Mouse (Mus musculus) forebrain, postnatal 0 days (tissue): ENCODE data around the gene Jaml. TPM values are rescaled to one million over a fixed set of nuclear protein-coding genes. Genes with fewer than 3 reads are reported as not detected.
"Not testable (repeated sequence)": the region's sequence is repeated elsewhere in the genome, so short reads cannot be mapped to it uniquely, and the experiment has no call there.

ENCODE experiments used
- ATAC-seq: fragments of 200-750 bp; cut with Nextera tagmentation; 2 replicates; pipeline ENCODE4 v1.8.0; 2017; ENCODE audit warnings: mild to moderate bottlenecking, moderate library complexity
- DNase-seq: peaks from one replicate; pipeline ENCODE4 v3.0.0-alpha.2; 2015
- H3K27ac ChIP-seq: fragments of 300-500 bp; sonication (generic); 2 replicates; pipeline ENCODE4 v1.5.1; 2014; ENCODE audit warnings: low read depth, mild to moderate bottlenecking, antibody characterized with exemption, low read length, moderate library complexity, mixed read lengths
- H3K27me3 ChIP-seq: fragments of 300-500 bp; sonication (generic); 2 replicates; pipeline ENCODE4 v1.6.1; 2014; ENCODE audit warnings: mild to moderate bottlenecking, low read length, mixed read lengths; ENCODE audit not compliant: insufficient read depth
- H3K36me3 ChIP-seq: fragments of 300-500 bp; sonication (generic); 2 replicates; pipeline ENCODE4 v1.6.1; 2014; ENCODE audit warnings: mild to moderate bottlenecking, moderate library complexity; ENCODE audit not compliant: insufficient read depth
- H3K4me1 ChIP-seq: fragments of 300-500 bp; sonication (generic); 2 replicates; pipeline ENCODE4 v1.6.1; 2014; ENCODE audit warnings: antibody characterized with exemption; ENCODE audit not compliant: insufficient read depth
- H3K4me2 ChIP-seq: fragments of 300-500 bp; sonication (generic); 2 replicates; pipeline ENCODE4 v1.6.1; 2014; ENCODE audit warnings: low read depth, mild to moderate bottlenecking, moderate library complexity
- H3K4me3 ChIP-seq: fragments of 300-500 bp; sonication (generic); 2 replicates; pipeline ENCODE4 v1.5.1; 2014; ENCODE audit warnings: low read depth, low read length, mixed read lengths
- H3K9ac ChIP-seq: fragments of 300-500 bp; sonication (generic); 2 replicates; pipeline ENCODE4 v1.6.1; 2014; ENCODE audit warnings: mild to moderate bottlenecking
- H3K9me3 ChIP-seq: fragments of 300-500 bp; sonication (generic); 2 replicates; pipeline ENCODE4 v1.6.1; 2016; ENCODE audit warnings: low read length
- CTCF ChIP-seq: sonication (generic); IDR thresholded peaks from 2 replicates; pipeline ENCODE4 v1.5.1; 2016; ENCODE audit warnings: antibody characterized with exemption, control low read depth, low read depth
- WGBS: fragments of 180-500 bp; shearing (Covaris S2); extraction: QIAGEN DNeasy Blood & Tissue Kit; methylation state at CpG from one replicate; pipeline ENCODE4 v1.1.7; 2014; 5-methylcytosine and 5-hydroxymethylcytosine counted together
- polyA plus RNA-seq: library from polyadenylated mRNA; unstranded; fragments of >200 nt; fragmentation: Nextera tagmentation; extraction: Ambion mirVana; gene quantifications from 2 replicates; pipeline ENCODE4 v1.2.1, GENCODE M21; 2015
- total RNA-seq: library from RNA; depleted of rRNA; stranded (reverse); fragments of >200 nt; gene quantifications from 2 replicates; pipeline ENCODE4 v1.2.3, GENCODE M21; 2014; rRNA removed

Jaml gene
- total RNA-seq (0.23 TPM in 1 of 2 replicates, not detected in the other), polyA plus RNA-seq (0.16 and 0.19 TPM in 2 replicates)

GRCm38 (mm10) chr9:45079011-45079410 is at the start of gene Jaml:
Jaml (plus strand) TSS chr9:45079183.
- DNase-seq (no peak), ATAC-seq (no peak)
- H3K4me2 ChIP-seq, result no peak within 1 kb of the TSS
- no peaks in the 10 kb centered on the region for H3K36me3 ChIP-seq
- H3K27ac ChIP-seq, result no peak within 1 kb of the TSS
- H3K4me1 ChIP-seq, result no peaks in the 10 kb centered on the region
- 86% methylated on average over 5 of the region's 5 CpGs for WGBS
- H3K9me3 ChIP-seq, result no peaks in the 10 kb centered on the region
- no peak for TF ChIP-seq CTCF
- H3K4me3 ChIP-seq, result no peak within 1 kb of the TSS
- H3K9ac ChIP-seq, result no peak within 1 kb of the TSS
- no peaks in the 10 kb centered on the region for H3K27me3 ChIP-seq

- H3K4me3 ChIP-seq, result no peak overlapping the region
These were observed 48.6 kb upstream of the Jaml start for GRCm38 (mm10) chr9:45030341-45030740.

GRCm38 (mm10) chr9:45032261-45032660 is 46.7 kb upstream of the Jaml start:
- Histone ChIP-seq H3K36me3 (no peaks in the 10 kb centered on the region), H3K4me1 (no peaks in the 10 kb centered on the region), H3K9ac (no peak overlapping the region), H3K4me2 (no peak overlapping the region), H3K27ac (no peak overlapping the region), H3K4me3 (no peak overlapping the region), H3K9me3 (no peaks in the 10 kb centered on the region), H3K27me3 (no peaks in the 10 kb centered on the region)
- no peak for DNase-seq
- 69% methylated on average over 2 of the region's 2 CpGs for WGBS
- ATAC-seq, result no peak
- no peak for TF ChIP-seq CTCF

More at GRCm38 (mm10) chr9:45030341-45030740, 48.6 kb upstream of the Jaml start:
- Histone ChIP-seq H3K27ac (no peak overlapping the region), H3K27me3 (no peaks in the 10 kb centered on the region), H3K9me3 (no peaks in the 10 kb centered on the region), H3K4me1 (no peaks in the 10 kb centered on the region), H3K4me2 (no peak overlapping the region), H3K36me3 (no peaks in the 10 kb centered on the region), H3K9ac (no peak overlapping the region)
- ATAC-seq (no peak), DNase-seq (no peak)
- no peak for TF ChIP-seq CTCF
- 73% methylated on average over 6 of the region's 6 CpGs for WGBS

DNA sequence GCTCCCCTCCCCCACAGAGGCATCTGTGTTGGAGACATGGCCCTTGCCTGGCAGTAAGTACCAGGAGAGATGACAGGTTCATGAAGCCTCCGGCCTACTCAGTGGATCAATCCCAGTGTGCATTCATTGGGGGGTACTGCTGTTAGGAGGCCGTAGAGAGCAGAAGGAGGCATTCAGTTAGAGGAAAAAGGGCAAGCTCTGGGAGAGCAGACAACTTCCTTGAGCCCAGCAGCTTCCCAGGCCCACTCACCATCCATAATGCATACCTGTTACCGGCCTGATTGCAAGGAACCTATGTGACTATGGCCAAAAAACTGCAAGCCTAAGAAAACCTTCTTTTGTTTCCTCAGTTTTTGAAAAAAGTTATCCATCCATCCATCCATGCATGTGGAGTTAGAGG is 44.5 kb upstream of the Jaml start:
- WGBS, result 77% methylated on average over 3 of the region's 3 CpGs
- DNase-seq (no peak), ATAC-seq (no peak)
- Histone ChIP-seq H3K4me3 (no peak overlapping the region), H3K9ac (no peak overlapping the region), H3K4me2 (no peak overlapping the region), H3K4me1 (no peaks in the 10 kb centered on the region), H3K9me3 (no peaks in the 10 kb centered on the region), H3K27me3 (peaks cover 7% of the 10 kb centered on the region), H3K36me3 (no peaks in the 10 kb centered on the region), H3K27ac (no peak overlapping the region)
- no peak for TF ChIP-seq CTCF

- H3K4me3 ChIP-seq, H3K9ac ChIP-seq, H3K4me2 ChIP-seq, H3K27ac ChIP-seq, ATAC-seq, H3K36me3 ChIP-seq, H3K4me1 ChIP-seq, DNase-seq, H3K9me3 ChIP-seq: not testable (repeated sequence)
- H3K27me3 ChIP-seq, result peaks cover 38% of the 10 kb centered on the region
- 84% methylated on average over 1 of the region's 1 CpGs for WGBS
These were observed 41.2 kb upstream of the Jaml start for GRCm38 (mm10) chr9:45037803-45038202.

DNA sequence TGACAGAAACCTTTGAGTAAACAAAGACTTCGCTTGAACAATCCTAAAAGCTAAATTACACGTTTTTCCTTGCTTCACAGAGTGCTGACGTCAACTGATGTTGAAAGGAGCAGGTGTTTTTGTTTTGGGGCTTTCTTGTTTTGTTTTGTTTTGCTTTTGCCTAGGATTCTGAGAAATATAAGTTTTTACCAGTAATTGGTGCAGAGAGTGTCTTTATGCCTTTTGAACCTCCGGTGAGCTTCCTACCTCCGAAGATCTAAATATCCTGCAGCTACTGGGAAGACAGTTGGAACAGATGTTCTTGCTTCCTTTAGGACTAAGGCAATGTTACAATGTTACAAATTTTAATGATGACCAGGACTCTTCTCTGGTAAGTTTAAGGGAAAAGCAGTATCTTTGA is 39.5 kb upstream of the Jaml start, which contains the start of gene Mpzl2:
Mpzl2 (plus strand) TSS at position 301 of the 400 bp plus-strand sequence.
- H3K4me2 ChIP-seq, result no peak within 1 kb of the TSS
- no peaks in the 10 kb centered on the region for H3K36me3 ChIP-seq
- H3K9me3 ChIP-seq, result no peaks in the 10 kb centered on the region
- 59% methylated on average over 5 of the region's 5 CpGs for WGBS
- no peak within 1 kb of the TSS for H3K9ac ChIP-seq
- no peak for ATAC-seq
- TF ChIP-seq CTCF, result no peak
- H3K27me3 ChIP-seq, result peaks cover 50% of the 10 kb centered on the region
- no peak within 1 kb of the TSS for H3K4me3 ChIP-seq
- DNase-seq, result no peak
- H3K27ac ChIP-seq, result no peak within 1 kb of the TSS
- no peaks in the 10 kb centered on the region for H3K4me1 ChIP-seq

- 14% methylated on average over 14 of the region's 14 CpGs for WGBS
- Histone ChIP-seq H3K9me3 (no peaks in the 10 kb centered on the region), H3K27me3 (peaks cover 50% of the 10 kb centered on the region), H3K27ac (no peak overlapping the region), H3K36me3 (no peaks in the 10 kb centered on the region), H3K4me1 (no peaks in the 10 kb centered on the region), H3K4me2 (no peak overlapping the region), H3K9ac (no peak overlapping the region), H3K4me3 (no peak overlapping the region)
- ATAC-seq (no peak), DNase-seq (no peak)
- no peak for TF ChIP-seq CTCF
These were observed 38.7 kb upstream of the Jaml start for GRCm38 (mm10) chr9:45040066-45040845.
